Mouse (Mus musculus) erythroblast, embryonic 14.5 days (primary cell): Measurements from ENCODE around the gene Mmp11. TPM values are rescaled to one million over a fixed set of nuclear protein-coding genes. Genes with fewer than 3 reads are reported as not detected.

Experiments used
- H3K27me3 ChIP-seq: 2 replicates; pipeline ENCODE4 v1.6.1; 2012; ENCODE audit warnings: inconsistent platforms; ENCODE audit not compliant: control insufficient read depth
- H3K36me3 ChIP-seq: 2 replicates; pipeline ENCODE4 v1.6.1; 2012; ENCODE audit warnings: mild to moderate bottlenecking, inconsistent platforms; ENCODE audit not compliant: control insufficient read depth
- H3K4me1 ChIP-seq: 2 replicates; pipeline ENCODE4 v1.6.1; 2012; ENCODE audit warnings: inconsistent platforms; ENCODE audit not compliant: control insufficient read depth
- H3K4me3 ChIP-seq: replicated peaks from 2 replicates; pipeline ENCODE3; 2012; ENCODE audit warnings: moderate library complexity, mild to moderate bottlenecking, inconsistent platforms
- H3K9me3 ChIP-seq: 2 replicates; pipeline ENCODE4 v1.6.1; 2012; ENCODE audit warnings: low read length, inconsistent platforms, mixed read lengths; ENCODE audit not compliant: control insufficient read depth
- GATA1 ChIP-seq: IDR thresholded peaks from 2 replicates; pipeline ENCODE4 v1.6.1; 2012; ENCODE audit warnings: low read length, inconsistent platforms, mixed read lengths
- TAL1 ChIP-seq: IDR thresholded peaks from 3 replicates; pipeline ENCODE4 v1.6.1; 2012; ENCODE audit warnings: low read length, inconsistent platforms, mixed read lengths
- polyA plus RNA-seq: library from polyadenylated mRNA; stranded (reverse); fragments of >175 nt; gene quantifications from 2 replicates; pipeline ENCODE4 v1.2.3, GENCODE M21; 2012

The Mmp11 gene
- polyA plus RNA-seq, 1 experiment: not detected

- peak within 1 kb of the TSS; percentile 81 for H3K4me3 ChIP-seq
- TF ChIP-seq TAL1 (no peak), GATA1 (no peak)
- H3K36me3 ChIP-seq: peaks cover 44% of the 10 kb centered on the region
- H3K9me3 ChIP-seq: no peaks in the 10 kb centered on the region
- H3K27me3 ChIP-seq: peaks cover 8% of the 10 kb centered on the region
- peaks cover 69% of the 10 kb centered on the region for H3K4me1 ChIP-seq
These were observed 4.2 kb upstream of the Mmp11 start, which contains the start of gene Gm867 for GRCm38 (mm10) chr10:75940520-75940919. TSS of gene Gm867 (minus strand) at chr10:75940672.

- H3K9me3 ChIP-seq: no peaks in the 10 kb centered on the region
- TF ChIP-seq TAL1 (no peak), GATA1 (no peak)
- H3K27me3 ChIP-seq: peaks cover 7% of the 10 kb centered on the region
- H3K36me3 ChIP-seq: peaks cover 44% of the 10 kb centered on the region
- peaks cover 76% of the 10 kb centered on the region for H3K4me1 ChIP-seq
- peak overlapping the region; percentile 81 for H3K4me3 ChIP-seq
These were observed 3.4 kb upstream of the Mmp11 start for GRCm38 (mm10) chr10:75939481-75940234.

- TF ChIP-seq TAL1 (peak; percentile 59; the same call in 2 of the 3 replicates), GATA1 (peak; percentile 31; the same call in 1 of the 2 replicates)
- peaks cover 13% of the 10 kb centered on the region for H3K27me3 ChIP-seq
- peaks cover 68% of the 10 kb centered on the region for H3K4me1 ChIP-seq
- H3K36me3 ChIP-seq: peaks cover 44% of the 10 kb centered on the region
- no peaks in the 10 kb centered on the region for H3K9me3 ChIP-seq
- peak overlapping the region; percentile 81 for H3K4me3 ChIP-seq
These were observed 1.8 kb upstream of the Mmp11 start for GRCm38 (mm10) chr10:75937851-75938643.

- TF ChIP-seq TAL1 (no peak), GATA1 (no peak)
- H3K4me1 ChIP-seq: peaks cover 71% of the 10 kb centered on the region
- H3K36me3 ChIP-seq: peaks cover 44% of the 10 kb centered on the region
- H3K27me3 ChIP-seq: peaks cover 19% of the 10 kb centered on the region
- peaks cover 1% of the 10 kb centered on the region; the same call in 1 of the 2 replicates for H3K9me3 ChIP-seq
- H3K4me3 ChIP-seq: peak overlapping the region; percentile 81
These were observed 792 bp upstream of the Mmp11 start for GRCm38 (mm10) chr10:75936909-75937667.

GRCm38 (mm10) chr10:75934991-75935390, 1.3 kb downstream of the Mmp11 start:
- Histone ChIP-seq H3K27me3 (peaks cover 40% of the 10 kb centered on the region), H3K4me3 (peak overlapping the region; percentile 81), H3K9me3 (peaks cover 6% of the 10 kb centered on the region; the same call in 1 of the 2 replicates), H3K4me1 (peaks cover 63% of the 10 kb centered on the region), H3K36me3 (peaks cover 33% of the 10 kb centered on the region)
- TF ChIP-seq GATA1: no peak
- TF ChIP-seq TAL1: no peak

GRCm38 (mm10) chr10:75932891-75933290, 3.4 kb downstream of the Mmp11 start, which contains the start of gene Chchd10:
TSS of gene Chchd10 (plus strand) at chr10:75933130.
- TF ChIP-seq GATA1 (no peak), TAL1 (no peak)
- H3K9me3 ChIP-seq: peaks cover 6% of the 10 kb centered on the region; the same call in 1 of the 2 replicates
- H3K36me3 ChIP-seq: peaks cover 18% of the 10 kb centered on the region
- peak within 1 kb of the TSS; percentile 50 for H3K4me3 ChIP-seq
- H3K27me3 ChIP-seq: peaks cover 61% of the 10 kb centered on the region
- H3K4me1 ChIP-seq: peaks cover 47% of the 10 kb centered on the region

- Histone ChIP-seq H3K4me3 (peak overlapping the region; percentile 50), H3K36me3 (peaks cover 11% of the 10 kb centered on the region), H3K9me3 (peaks cover 6% of the 10 kb centered on the region; the same call in 1 of the 2 replicates), H3K4me1 (peaks cover 40% of the 10 kb centered on the region), H3K27me3 (peaks cover 68% of the 10 kb centered on the region)
- TF ChIP-seq TAL1 (no peak), GATA1 (no peak)
These were observed 4.1 kb downstream of the Mmp11 start for GRCm38 (mm10) chr10:75932081-75932678.

- TF ChIP-seq TAL1 (no peak), GATA1 (no peak)
- Histone ChIP-seq H3K36me3 (peaks cover 3% of the 10 kb centered on the region), H3K9me3 (peaks cover 6% of the 10 kb centered on the region; the same call in 1 of the 2 replicates), H3K4me3 (no peak overlapping the region), H3K4me1 (peaks cover 31% of the 10 kb centered on the region), H3K27me3 (peaks cover 77% of the 10 kb centered on the region)
These were observed 5.0 kb downstream of the Mmp11 start for GRCm38 (mm10) chr10:75931311-75931710.
